Mouse (Mus musculus): ENCODE data around the gene Arnt2. TPM values are rescaled to one million over a fixed set of nuclear protein-coding genes. Genes with fewer than 3 reads are reported as not detected.

Arnt2 gene
- polyA plus RNA-seq, 1 experiment from 2014 or later = 40.9 TPM

DNA sequence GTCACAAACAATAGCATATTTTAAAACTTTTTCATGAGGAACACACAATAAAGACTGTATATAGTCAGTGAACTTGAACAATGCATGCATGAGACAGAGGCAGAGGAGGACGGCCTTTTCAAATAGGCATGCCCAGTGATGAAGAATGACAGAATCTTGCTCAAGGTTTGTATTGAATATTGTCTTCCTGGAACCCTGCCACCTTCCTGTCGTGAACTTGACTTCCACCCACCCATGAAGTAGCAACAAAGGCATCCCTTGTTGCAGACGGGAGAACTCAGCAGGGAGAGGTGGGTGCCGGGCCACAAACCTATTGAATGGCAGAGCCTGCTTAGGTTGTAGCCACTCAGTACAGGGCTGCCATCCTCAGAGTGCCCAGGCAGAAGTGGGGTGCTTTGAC lies 43.7 kb downstream of the Arnt2 start:
- WGBS = 73% methylated on average over 4 of the region's 4 CpGs
- Histone ChIP-seq H3K9ac (ENCODE audit: low read length) (no peak overlapping the region), H3K27ac (ENCODE audit: low read depth, low read length) (no peak overlapping the region), H3K4me2 (ENCODE audit: low read depth, low read length, severe bottlenecking) (no peak overlapping the region), H3K4me3 (ENCODE audit: low read depth, low read length) (no peak overlapping the region), H3K9me3 (ENCODE audit: control insufficient read depth, low read length) (no peaks in the 10 kb centered on the region), H3K27me3 (ENCODE audit: control insufficient read depth, insufficient read depth, low read length) (no peaks in the 10 kb centered on the region), H3K4me1 (replicated peaks; ENCODE audit: control insufficient read depth, insufficient read depth, low read length) (no peaks in the 10 kb centered on the region; the same call in 1 of the 2 replicates), H3K36me3 (ENCODE audit: control insufficient read depth, insufficient read depth, low read length) (no peaks in the 10 kb centered on the region)
- no peak for ATAC-seq (replicated peaks; ENCODE audit: low FRiP score)
- peak; percentile 49 for DNase-seq (ENCODE audit: low spot score)

DNA sequence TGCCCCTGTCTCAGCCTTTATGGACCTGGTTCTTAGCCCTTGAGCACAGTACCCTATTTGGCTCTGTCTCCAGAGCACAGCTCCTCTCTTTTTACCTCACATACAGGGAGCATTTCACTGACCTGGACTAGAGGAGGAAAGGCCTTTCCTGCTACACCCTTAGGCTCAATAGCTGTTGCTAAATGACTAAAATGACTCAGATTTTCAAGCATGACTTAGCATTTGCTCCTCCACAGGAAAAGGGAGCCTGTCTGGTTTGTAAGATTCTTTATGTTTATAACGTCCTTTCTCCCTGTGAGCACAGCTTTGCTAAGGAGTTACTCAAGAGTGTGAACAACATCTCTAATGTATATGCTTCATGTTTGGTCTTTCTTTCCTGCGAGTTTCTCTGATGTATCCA lies 47.3 kb downstream of the Arnt2 start:
- H3K27ac ChIP-seq (ENCODE audit: low read depth, low read length) = no peak overlapping the region
- ATAC-seq (replicated peaks; ENCODE audit: low FRiP score) = no peak
- H3K36me3 ChIP-seq (ENCODE audit: control insufficient read depth, insufficient read depth, low read length) = peaks cover 3% of the 10 kb centered on the region; the same call in 1 of the 2 replicates
- H3K4me3 ChIP-seq (ENCODE audit: low read depth, low read length) = no peak overlapping the region
- DNase-seq (ENCODE audit: low spot score) = no peak
- H3K4me1 ChIP-seq (replicated peaks; ENCODE audit: control insufficient read depth, insufficient read depth, low read length) = no peaks in the 10 kb centered on the region; the same call in 1 of the 2 replicates
- no peaks in the 10 kb centered on the region for H3K9me3 ChIP-seq (ENCODE audit: control insufficient read depth, low read length)
- WGBS = 60% methylated on average over 2 of the region's 2 CpGs
- H3K27me3 ChIP-seq (ENCODE audit: control insufficient read depth, insufficient read depth, low read length) = no peaks in the 10 kb centered on the region
- no peak overlapping the region for H3K9ac ChIP-seq (ENCODE audit: low read length)
- H3K4me2 ChIP-seq (ENCODE audit: low read depth, low read length, severe bottlenecking) = no peak overlapping the region

DNA sequence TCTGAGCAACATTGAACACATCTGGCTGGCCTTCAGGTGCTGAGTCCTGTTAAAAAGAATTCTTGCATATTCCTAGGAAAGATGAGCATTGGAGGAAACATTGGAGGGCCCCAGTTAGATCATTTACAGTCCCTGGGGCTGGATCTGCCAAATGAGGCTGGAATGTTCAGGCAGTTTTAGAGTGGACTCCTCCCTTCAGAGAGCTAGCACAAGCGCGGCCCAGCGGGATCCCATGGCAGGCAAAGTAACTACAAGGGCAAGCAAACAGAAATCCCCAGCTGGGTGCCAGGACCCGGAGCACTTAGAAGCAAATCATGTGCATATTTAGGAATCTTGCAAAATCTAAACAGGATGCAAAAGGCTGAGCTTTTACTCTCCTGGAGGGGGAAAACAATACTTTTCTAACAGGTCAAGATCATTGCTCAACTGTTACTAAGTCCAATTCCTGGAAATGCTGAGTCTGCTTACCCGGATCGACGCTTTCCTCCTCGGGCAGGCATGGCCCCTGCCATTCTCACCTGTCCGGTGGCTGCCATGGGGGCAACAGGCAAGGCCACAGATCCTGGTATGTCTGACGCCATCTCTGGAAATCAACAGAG lies 48.8 kb downstream of the Arnt2 start:
- DNase-seq (ENCODE audit: low spot score) (peak; percentile 57), ATAC-seq (replicated peaks; ENCODE audit: low FRiP score) (no peak)
- Histone ChIP-seq H3K36me3 (ENCODE audit: control insufficient read depth, insufficient read depth, low read length) (peaks cover 3% of the 10 kb centered on the region; the same call in 1 of the 2 replicates), H3K9me3 (ENCODE audit: control insufficient read depth, low read length) (no peaks in the 10 kb centered on the region), H3K9ac (ENCODE audit: low read length) (no peak overlapping the region), H3K4me2 (ENCODE audit: low read depth, low read length, severe bottlenecking) (no peak overlapping the region), H3K27me3 (ENCODE audit: control insufficient read depth, insufficient read depth, low read length) (no peaks in the 10 kb centered on the region), H3K27ac (ENCODE audit: low read depth, low read length) (no peak overlapping the region), H3K4me1 (replicated peaks; ENCODE audit: control insufficient read depth, insufficient read depth, low read length) (no peaks in the 10 kb centered on the region; the same call in 1 of the 2 replicates), H3K4me3 (ENCODE audit: low read depth, low read length) (no peak overlapping the region)
- 77% methylated on average over 10 of the region's 10 CpGs for WGBS

DNA sequence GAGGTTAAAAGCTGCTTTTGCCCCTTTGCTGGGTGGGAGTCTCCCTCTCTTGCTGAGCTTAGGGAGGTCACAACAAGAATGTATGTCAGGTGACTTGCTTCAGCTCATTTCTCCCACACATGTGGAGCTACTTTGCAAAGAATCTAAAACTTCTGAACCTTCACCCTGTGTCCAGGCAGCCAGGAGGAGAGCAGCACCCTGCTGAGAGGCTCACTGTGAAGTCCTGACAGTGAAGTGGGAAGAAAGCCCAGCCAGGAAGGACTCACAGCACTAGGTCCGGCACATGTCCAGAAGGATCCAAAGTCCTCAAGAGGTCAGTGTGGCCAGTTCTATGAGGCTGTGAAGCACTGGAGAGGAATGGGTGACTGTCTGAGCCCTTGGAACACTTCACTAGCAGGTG lies 51.5 kb downstream of the Arnt2 start:
- peaks cover 3% of the 10 kb centered on the region; the same call in 1 of the 2 replicates for H3K36me3 ChIP-seq (ENCODE audit: control insufficient read depth, insufficient read depth, low read length)
- H3K4me3 ChIP-seq (ENCODE audit: low read depth, low read length) = no peak overlapping the region
- 75% methylated on average over 1 of the region's 1 CpGs for WGBS
- ATAC-seq (replicated peaks; ENCODE audit: low FRiP score) (no peak), DNase-seq (ENCODE audit: low spot score) (no peak)
- H3K27ac ChIP-seq (ENCODE audit: low read depth, low read length) = no peak overlapping the region
- no peaks in the 10 kb centered on the region; the same call in 1 of the 2 replicates for H3K4me1 ChIP-seq (replicated peaks; ENCODE audit: control insufficient read depth, insufficient read depth, low read length)
- H3K9ac ChIP-seq (ENCODE audit: low read length) = no peak overlapping the region
- no peaks in the 10 kb centered on the region for H3K9me3 ChIP-seq (ENCODE audit: control insufficient read depth, low read length)
- H3K4me2 ChIP-seq (ENCODE audit: low read depth, low read length, severe bottlenecking) = no peak overlapping the region
- no peaks in the 10 kb centered on the region for H3K27me3 ChIP-seq (ENCODE audit: control insufficient read depth, insufficient read depth, low read length)

DNA sequence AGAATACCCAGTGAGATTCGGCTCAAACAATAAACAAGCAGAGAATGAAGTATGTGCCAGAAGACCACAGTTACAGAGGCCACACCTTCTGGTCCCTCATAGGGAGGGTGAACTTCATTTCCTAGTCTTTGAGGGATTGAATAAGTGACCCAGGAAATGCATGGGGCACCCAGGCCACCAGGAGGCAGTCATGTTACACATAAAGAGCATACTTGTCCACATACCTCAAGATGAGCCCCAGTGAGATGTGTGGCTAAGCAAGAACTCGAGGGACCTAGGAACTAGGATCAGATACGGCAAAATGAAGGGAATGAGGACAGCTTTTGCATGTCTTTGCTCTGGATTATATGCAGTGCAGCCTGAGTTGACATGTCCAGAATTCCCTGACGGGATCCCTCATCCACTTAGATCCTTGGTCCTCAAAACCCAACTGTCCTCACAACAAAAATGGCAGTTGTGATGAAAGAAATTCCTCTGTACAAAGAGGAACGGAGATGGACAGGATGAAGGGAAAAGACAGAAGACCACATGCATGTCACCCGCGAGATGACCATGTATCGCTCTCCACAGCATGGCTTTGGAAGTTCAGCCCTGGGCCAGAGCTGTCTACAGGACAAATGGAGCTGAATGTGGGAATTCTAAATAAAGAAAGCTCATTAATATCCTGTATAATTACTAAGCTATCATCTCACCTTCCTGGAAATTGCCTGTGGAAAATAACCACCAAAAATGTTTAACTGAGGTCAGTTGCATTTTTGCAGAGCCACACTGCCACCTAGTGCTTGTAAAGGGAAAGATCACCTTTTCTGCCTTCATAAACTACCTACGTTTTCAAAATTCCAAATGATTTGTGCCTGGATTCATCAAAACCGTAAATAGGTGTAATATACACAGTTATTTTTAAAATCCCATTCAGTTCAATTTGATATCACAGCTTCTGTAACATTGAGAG lies 54.1 kb downstream of the Arnt2 start:
- peak; percentile 61 for DNase-seq (ENCODE audit: low spot score)
- Histone ChIP-seq H3K4me3 (ENCODE audit: low read depth, low read length) (no peak overlapping the region), H3K27ac (ENCODE audit: low read depth, low read length) (no peak overlapping the region), H3K27me3 (ENCODE audit: control insufficient read depth, insufficient read depth, low read length) (no peaks in the 10 kb centered on the region), H3K9me3 (ENCODE audit: control insufficient read depth, low read length) (no peaks in the 10 kb centered on the region), H3K9ac (ENCODE audit: low read length) (no peak overlapping the region), H3K36me3 (ENCODE audit: control insufficient read depth, insufficient read depth, low read length) (peaks cover 3% of the 10 kb centered on the region; the same call in 1 of the 2 replicates), H3K4me2 (ENCODE audit: low read depth, low read length, severe bottlenecking) (no peak overlapping the region), H3K4me1 (replicated peaks; ENCODE audit: control insufficient read depth, insufficient read depth, low read length) (no peaks in the 10 kb centered on the region)
- peak; percentile 51; the same call in 1 of the 2 replicates for ATAC-seq (replicated peaks; ENCODE audit: low FRiP score)
- 74% methylated on average over 10 of the region's 10 CpGs for WGBS

DNA sequence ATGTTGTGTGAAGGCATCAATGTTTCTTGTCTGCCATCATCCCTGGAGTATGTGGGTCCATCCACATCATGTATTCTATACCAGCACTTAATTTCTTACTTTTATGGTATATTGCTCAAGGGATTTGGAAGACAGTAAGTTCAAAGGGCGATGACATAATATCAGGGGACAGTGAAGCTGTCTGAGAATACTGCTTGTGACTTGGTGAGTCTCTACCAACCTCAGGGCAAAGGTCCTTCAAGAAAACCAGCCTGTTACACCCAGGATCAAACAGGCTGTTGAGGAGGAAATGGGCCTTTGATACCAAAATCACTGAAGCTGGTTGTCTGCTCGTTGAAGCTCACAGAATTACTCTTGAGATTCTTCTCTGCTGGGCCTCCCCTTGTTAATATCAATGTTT lies 55.1 kb downstream of the Arnt2 start:
- 94% methylated on average over 2 of the region's 2 CpGs for WGBS
- no peak overlapping the region for H3K27ac ChIP-seq (ENCODE audit: low read depth, low read length)
- H3K4me2 ChIP-seq (ENCODE audit: low read depth, low read length, severe bottlenecking) = no peak overlapping the region
- H3K27me3 ChIP-seq (ENCODE audit: control insufficient read depth, insufficient read depth, low read length) = no peaks in the 10 kb centered on the region
- peaks cover 3% of the 10 kb centered on the region; the same call in 1 of the 2 replicates for H3K36me3 ChIP-seq (ENCODE audit: control insufficient read depth, insufficient read depth, low read length)
- no peak for ATAC-seq (replicated peaks; ENCODE audit: low FRiP score)
- no peaks in the 10 kb centered on the region for H3K4me1 ChIP-seq (replicated peaks; ENCODE audit: control insufficient read depth, insufficient read depth, low read length)
- no peak overlapping the region for H3K9ac ChIP-seq (ENCODE audit: low read length)
- DNase-seq (ENCODE audit: low spot score) = no peak
- H3K9me3 ChIP-seq (ENCODE audit: control insufficient read depth, low read length) = no peaks in the 10 kb centered on the region
- no peak overlapping the region for H3K4me3 ChIP-seq (ENCODE audit: low read depth, low read length)

DNA sequence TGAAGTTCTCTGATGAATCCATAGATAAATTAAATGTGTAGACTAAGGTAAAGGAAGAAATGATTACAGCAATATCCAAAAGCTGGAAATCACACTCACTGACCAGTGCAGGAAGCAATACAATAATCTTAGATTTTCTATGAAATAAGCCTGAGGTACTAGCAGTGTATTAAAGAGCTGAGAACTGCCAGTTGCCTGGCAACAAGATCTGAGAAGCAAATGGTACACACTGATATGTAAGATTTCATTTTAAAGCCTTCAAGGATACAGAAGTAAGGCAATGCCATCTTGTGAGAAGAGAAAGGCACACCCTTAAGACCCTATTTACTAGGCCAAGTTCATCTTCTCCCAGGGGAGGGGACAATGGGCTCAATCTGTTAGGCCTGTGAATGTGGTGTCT lies 59.4 kb downstream of the Arnt2 start:
- DNase-seq (ENCODE audit: low spot score) (no peak), ATAC-seq (replicated peaks; ENCODE audit: low FRiP score) (no peak)
- no peaks in the 10 kb centered on the region; the same call in 1 of the 2 replicates for H3K36me3 ChIP-seq (ENCODE audit: control insufficient read depth, insufficient read depth, low read length)
- no peaks in the 10 kb centered on the region for H3K9me3 ChIP-seq (ENCODE audit: control insufficient read depth, low read length)
- H3K4me3 ChIP-seq (ENCODE audit: low read depth, low read length) = no peak overlapping the region
- H3K4me1 ChIP-seq (replicated peaks; ENCODE audit: control insufficient read depth, insufficient read depth, low read length) = no peaks in the 10 kb centered on the region
- H3K4me2 ChIP-seq (ENCODE audit: low read depth, low read length, severe bottlenecking) = no peak overlapping the region
- H3K27ac ChIP-seq (ENCODE audit: low read depth, low read length) = no peak overlapping the region
- H3K9ac ChIP-seq (ENCODE audit: low read length) = no peak overlapping the region
- no peaks in the 10 kb centered on the region for H3K27me3 ChIP-seq (ENCODE audit: control insufficient read depth, insufficient read depth, low read length)

DNA sequence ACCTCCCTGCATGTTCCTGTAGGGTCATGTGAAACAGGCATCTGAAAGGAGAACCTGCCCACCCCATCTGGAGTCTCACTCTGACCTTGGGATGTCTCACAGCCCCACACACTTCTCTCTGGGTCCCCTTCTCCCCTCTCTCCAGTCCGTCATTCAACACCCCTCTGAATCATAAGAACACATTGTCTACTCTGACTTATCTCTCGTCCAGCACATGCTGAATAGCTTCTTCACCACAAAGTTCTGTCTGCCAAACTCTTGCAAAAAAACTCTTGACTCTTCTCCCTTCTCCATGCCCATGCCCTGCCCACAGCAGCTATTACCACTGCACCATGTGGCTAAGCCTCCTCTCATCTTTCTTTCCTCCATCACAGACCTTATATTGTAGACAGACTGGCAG lies 60.0 kb downstream of the Arnt2 start:
- no peaks in the 10 kb centered on the region for H3K27me3 ChIP-seq (ENCODE audit: control insufficient read depth, insufficient read depth, low read length)
- ATAC-seq (replicated peaks; ENCODE audit: low FRiP score) = no peak
- H3K36me3 ChIP-seq (ENCODE audit: control insufficient read depth, insufficient read depth, low read length) = peaks cover 5% of the 10 kb centered on the region; the same call in 1 of the 2 replicates

More for the DNA sequence above, 60.0 kb downstream of the Arnt2 start:
- H3K4me3 ChIP-seq (ENCODE audit: low read depth, low read length) = no peak overlapping the region
- no peak for DNase-seq (ENCODE audit: low spot score)
- H3K4me2 ChIP-seq (ENCODE audit: low read depth, low read length, severe bottlenecking) = no peak overlapping the region
- H3K9ac ChIP-seq (ENCODE audit: low read length) = no peak overlapping the region
- no peaks in the 10 kb centered on the region for H3K9me3 ChIP-seq (ENCODE audit: control insufficient read depth, low read length)
- 82% methylated on average over 2 of the region's 2 CpGs for WGBS
- no peaks in the 10 kb centered on the region for H3K4me1 ChIP-seq (replicated peaks; ENCODE audit: control insufficient read depth, insufficient read depth, low read length)
- H3K27ac ChIP-seq (ENCODE audit: low read depth, low read length) = no peak overlapping the region
